Mouse (Mus musculus) cerebellum, adult 2 months (tissue): ENCODE data around the gene Tnfsf15. TPM values are rescaled to one million over a fixed set of nuclear protein-coding genes. Genes with fewer than 3 reads are reported as not detected.

ENCODE experiments used
- DNase-seq, 2 experiments: peaks; one replicate each; pipeline ENCODE4 v3.0.0; 2021
- H3K27ac ChIP-seq: fragments of 200-500 bp; 2 replicates; pipeline ENCODE4 v1.5.1; 2012; ENCODE audit warnings: low read length, control low read depth, inconsistent platforms; ENCODE audit not compliant: insufficient read depth
- H3K27me3 ChIP-seq: fragments of 200-500 bp; 2 replicates; pipeline ENCODE4 v1.6.1; 2012; ENCODE audit warnings: inconsistent platforms, mild to moderate bottlenecking, low read length, moderate library complexity; ENCODE audit not compliant: control insufficient read depth, insufficient read depth
- H3K4me1 ChIP-seq: fragments of 200-500 bp; 2 replicates; pipeline ENCODE4 v1.6.1; 2011; ENCODE audit warnings: low read length; ENCODE audit not compliant: control insufficient read depth, insufficient read depth
- H3K4me3 ChIP-seq: fragments of 200-500 bp; replicated peaks from 2 replicates; pipeline ENCODE3; 2011; ENCODE audit warnings: mild to moderate bottlenecking, low read depth, low read length, control low read depth; ENCODE audit not compliant: insufficient read depth
- CTCF ChIP-seq: fragments of 200-500 bp; IDR thresholded peaks from 2 replicates; pipeline ENCODE4 v1.5.1; 2011; ENCODE audit warnings: low read depth, mild to moderate bottlenecking, control low read depth, low read length, moderate library complexity, borderline replicate concordance; ENCODE audit not compliant: insufficient read depth
- POLR2A ChIP-seq: fragments of 200-500 bp; IDR thresholded peaks from 2 replicates; pipeline ENCODE4 v1.6.1; 2011; ENCODE audit warnings: low read length, control low read depth, borderline replicate concordance; ENCODE audit not compliant: insufficient read depth
- WGBS: fragments of 180-500 bp; shearing (Covaris S2); methylation state at CpG from one replicate; pipeline ENCODE4 v1.1.7; 2018; 5-methylcytosine and 5-hydroxymethylcytosine counted together
- polyA plus RNA-seq: library from polyadenylated mRNA; depleted of rRNA; stranded (reverse); fragments of >200 nt; gene quantifications from 2 replicates; pipeline ENCODE4 v1.2.3, GENCODE M21; 2012; rRNA removed

Tnfsf15 gene
- polyA plus RNA-seq, 1 experiment: 0.03 TPM

DNA sequence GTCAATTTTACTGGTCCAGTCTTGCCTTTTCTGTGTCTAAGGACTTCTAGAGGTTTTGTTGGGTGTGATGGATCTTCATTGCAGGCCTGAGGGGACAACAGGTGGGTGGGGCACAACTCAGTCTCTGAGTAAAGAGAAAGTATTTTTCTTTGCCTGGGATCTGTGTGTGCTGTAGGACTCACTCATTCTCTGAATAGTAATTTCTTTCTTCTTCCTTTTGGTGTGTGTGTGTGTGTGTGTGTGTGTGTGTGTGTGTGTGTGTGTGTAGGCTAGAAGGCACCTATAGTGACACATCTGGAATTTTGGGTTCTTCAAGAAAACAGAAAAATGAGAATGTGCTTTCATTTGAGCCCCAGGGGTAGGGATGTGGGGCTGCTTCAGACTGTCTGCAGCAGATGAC, 52.6 kb downstream of the Tnfsf15 start:
- Histone ChIP-seq H3K4me3 (no peak overlapping the region), H3K27ac (no peak overlapping the region), H3K27me3 (no peaks in the 10 kb centered on the region), H3K4me1 (no peaks in the 10 kb centered on the region; the same call in 1 of the 2 replicates)
- DNase-seq: no peak
- no peak for TF ChIP-seq CTCF
- TF ChIP-seq POLR2A: no peak

DNA sequence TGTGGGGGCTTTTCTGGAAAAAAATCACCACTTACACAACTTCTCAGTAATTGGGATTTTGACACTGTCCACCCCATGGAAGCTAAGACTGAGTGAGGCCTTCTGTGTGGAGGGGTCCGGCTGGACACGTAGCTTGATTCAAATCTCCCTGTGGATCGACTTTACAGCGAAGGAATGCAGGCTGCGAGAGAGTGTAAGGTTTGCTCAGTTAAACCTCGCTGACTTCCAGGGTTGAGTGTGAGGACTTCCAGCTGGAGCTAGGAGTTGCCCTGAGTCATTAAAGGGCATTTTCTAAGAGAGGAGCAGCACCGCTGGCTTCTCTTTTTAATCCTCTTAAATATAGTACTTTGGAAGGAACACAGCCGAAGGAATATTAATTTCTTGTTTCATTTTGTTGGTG, 57.5 kb downstream of the Tnfsf15 start:
- Histone ChIP-seq H3K4me1 (no peaks in the 10 kb centered on the region), H3K27me3 (no peaks in the 10 kb centered on the region), H3K27ac (no peak overlapping the region), H3K4me3 (no peak overlapping the region)
- TF ChIP-seq POLR2A: no peak
- no peak for TF ChIP-seq CTCF
- no peak for DNase-seq
- 89% methylated on average over 8 of the region's 8 CpGs for WGBS

DNA sequence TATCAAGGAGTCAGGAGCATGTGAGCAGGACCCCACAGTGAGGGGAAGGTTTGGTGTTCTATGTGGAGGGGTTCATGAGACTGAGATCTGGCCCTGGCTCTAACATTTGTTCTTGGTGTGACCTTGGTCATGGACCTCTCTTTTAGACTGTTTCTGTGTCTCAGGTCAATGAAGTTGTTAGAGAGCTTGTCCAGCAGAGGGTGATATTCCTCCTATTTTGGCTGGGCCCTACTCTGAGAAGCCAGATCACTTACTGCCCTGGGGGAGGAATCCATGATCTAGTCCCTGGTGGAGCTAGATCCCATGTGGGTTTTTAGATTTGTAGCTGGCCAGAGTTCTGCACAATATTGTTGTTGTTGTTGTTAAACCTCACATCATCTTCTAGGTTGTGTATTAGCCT, 58.8 kb downstream of the Tnfsf15 start:
- H3K27ac ChIP-seq: no peak overlapping the region
- no peaks in the 10 kb centered on the region for H3K4me1 ChIP-seq
- DNase-seq: peak in 1 of 2 experiments; percentile 8
- no peaks in the 10 kb centered on the region for H3K27me3 ChIP-seq
- TF ChIP-seq POLR2A: no peak
- peak; percentile 39; the same call in 1 of the 2 replicates for TF ChIP-seq CTCF
- H3K4me3 ChIP-seq: no peak overlapping the region

DNA sequence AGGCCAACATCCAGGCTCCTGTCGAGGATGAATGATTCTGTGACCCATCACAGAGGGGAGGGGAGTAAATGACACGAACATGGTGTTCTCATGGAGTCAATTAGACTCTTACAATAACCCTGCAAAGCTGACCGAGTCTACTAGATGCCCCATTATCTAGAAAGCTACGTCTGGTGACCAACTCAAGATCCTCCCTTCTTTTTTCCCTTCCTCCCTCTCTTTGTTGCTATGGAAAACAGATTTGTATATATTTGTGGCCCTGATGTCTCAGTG, 59.7 kb downstream of the Tnfsf15 start:
- Histone ChIP-seq H3K27me3 (no peaks in the 10 kb centered on the region), H3K4me3 (no peak overlapping the region), H3K27ac (no peak overlapping the region), H3K4me1 (no peaks in the 10 kb centered on the region)
- 66% methylated on average over 4 of the region's 4 CpGs for WGBS
- no peak for TF ChIP-seq CTCF
- TF ChIP-seq POLR2A: no peak
- DNase-seq: no peak

DNA sequence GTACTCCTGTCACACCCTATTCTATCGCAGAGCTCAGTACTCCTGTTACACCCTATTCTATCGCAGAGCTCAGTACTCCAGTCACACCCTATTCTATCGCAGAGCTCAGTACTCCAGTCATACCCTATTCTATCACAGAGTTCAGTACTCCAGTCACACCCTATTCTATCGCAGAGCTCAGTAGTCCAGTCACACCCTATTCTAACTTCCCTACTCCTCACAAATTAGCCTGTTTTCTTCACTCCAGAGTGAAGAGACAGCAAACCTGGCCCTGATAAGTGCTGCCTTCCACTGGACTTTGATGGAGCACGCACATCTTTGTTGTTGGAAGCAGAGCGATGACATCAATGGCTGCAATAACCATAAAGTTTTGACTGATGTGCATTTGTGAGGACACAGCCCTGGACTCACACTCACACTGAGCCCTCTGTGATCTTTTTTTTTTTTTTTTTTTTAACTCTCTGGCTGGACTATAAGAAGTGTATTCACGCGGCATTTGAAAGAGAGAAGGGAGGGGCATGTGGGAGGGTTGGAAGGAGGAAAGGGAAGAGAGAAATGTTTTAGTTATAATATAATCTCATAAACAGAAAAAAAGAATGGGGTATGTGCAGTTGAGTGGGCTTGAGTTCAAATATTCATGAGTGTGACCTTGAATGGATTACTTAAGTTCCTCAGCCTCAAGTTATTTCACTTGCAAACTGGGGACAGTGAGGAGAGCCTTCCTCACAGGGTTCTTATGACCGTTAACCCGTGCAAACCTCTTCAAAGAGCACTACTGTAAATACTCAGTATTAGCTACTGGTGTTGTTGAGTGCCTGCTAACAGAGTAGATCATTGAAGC, 60.3 kb downstream of the Tnfsf15 start:
- TF ChIP-seq POLR2A (no peak), CTCF (no peak)
- DNase-seq: no peak
- WGBS: 94% methylated on average over 10 of the region's 10 CpGs
- Histone ChIP-seq H3K27ac (no peak overlapping the region), H3K4me1 (no peaks in the 10 kb centered on the region), H3K27me3 (no peaks in the 10 kb centered on the region), H3K4me3 (no peak overlapping the region)

DNA sequence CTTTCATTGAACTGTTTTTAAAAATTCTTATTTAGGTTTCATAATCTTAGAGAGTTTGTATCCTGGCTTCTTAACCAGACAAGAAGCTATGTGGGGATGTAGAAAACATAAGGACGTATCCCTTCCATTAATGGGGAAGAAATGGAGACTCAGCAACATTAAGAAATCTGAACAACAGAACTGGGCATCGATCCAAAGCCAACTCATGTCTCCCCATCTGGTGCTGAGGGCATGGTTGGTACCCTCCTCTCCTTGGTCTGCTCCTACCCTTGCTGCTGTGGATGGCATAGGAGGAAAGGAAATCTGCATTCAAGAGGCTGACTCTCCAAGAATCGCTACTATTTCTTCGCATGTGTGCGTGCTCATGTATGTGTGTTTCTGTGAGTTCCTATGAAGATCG, 61.2 kb downstream of the Tnfsf15 start:
- DNase-seq: no peak
- no peak for TF ChIP-seq POLR2A
- TF ChIP-seq CTCF: no peak
- H3K4me3 ChIP-seq: no peak overlapping the region
- no peaks in the 10 kb centered on the region for H3K4me1 ChIP-seq
- H3K27ac ChIP-seq: no peak overlapping the region
- 68% methylated on average over 6 of the region's 6 CpGs for WGBS
- no peaks in the 10 kb centered on the region for H3K27me3 ChIP-seq

DNA sequence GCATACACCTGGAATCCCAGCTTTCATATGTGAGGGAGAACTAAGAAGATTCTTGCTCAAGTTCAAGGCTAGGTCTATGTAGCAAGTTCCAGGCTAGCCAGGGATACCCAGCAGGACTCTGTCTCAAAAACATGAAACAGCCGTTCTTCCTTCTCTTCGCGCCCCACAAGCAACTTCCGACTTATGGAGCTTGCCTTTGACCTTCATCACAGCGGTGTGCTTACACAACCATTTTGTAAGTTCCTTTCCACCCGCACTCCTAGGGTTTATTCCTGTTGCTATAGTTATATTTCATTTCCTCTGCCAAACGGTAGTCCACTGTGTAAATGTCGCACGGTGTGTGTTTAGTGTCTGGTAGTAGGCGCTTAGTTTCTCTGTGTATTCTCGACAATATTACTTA, 61.9 kb downstream of the Tnfsf15 start:
- 73% methylated on average over 11 of the region's 11 CpGs for WGBS
- TF ChIP-seq POLR2A: no peak
- TF ChIP-seq CTCF: no peak

DNA sequence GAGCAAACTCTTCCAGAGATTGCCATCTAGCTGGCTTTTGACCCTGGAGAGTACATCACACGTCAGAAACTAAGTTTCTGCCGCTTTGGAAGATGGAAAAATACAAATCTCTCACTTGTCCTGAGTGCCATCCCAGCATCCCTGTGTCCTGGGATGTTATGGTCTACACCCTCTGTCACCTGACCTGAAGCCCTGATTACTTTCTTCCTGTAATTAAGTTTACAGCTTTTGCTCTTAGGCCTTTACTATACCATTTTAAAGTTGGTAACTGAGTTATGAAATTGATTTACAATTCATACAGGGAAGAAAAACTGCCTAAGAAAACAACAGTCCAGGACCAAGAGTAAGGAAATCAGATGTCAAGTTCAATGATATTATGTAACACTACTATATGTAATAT, 62.5 kb downstream of the Tnfsf15 start:
- DNase-seq: no peak
- no peak for TF ChIP-seq CTCF
- TF ChIP-seq POLR2A: no peak
- no peak overlapping the region for H3K27ac ChIP-seq
- H3K4me1 ChIP-seq: no peaks in the 10 kb centered on the region
- no peaks in the 10 kb centered on the region for H3K27me3 ChIP-seq
- H3K4me3 ChIP-seq: no peak overlapping the region
- WGBS: 88% methylated on average over 2 of the region's 2 CpGs

More for the DNA sequence above, 61.9 kb downstream of the Tnfsf15 start:
- no peaks in the 10 kb centered on the region for H3K4me1 ChIP-seq
- H3K27me3 ChIP-seq: no peaks in the 10 kb centered on the region
- no peak overlapping the region for H3K27ac ChIP-seq
- no peak for DNase-seq
- H3K4me3 ChIP-seq: no peak overlapping the region

DNA sequence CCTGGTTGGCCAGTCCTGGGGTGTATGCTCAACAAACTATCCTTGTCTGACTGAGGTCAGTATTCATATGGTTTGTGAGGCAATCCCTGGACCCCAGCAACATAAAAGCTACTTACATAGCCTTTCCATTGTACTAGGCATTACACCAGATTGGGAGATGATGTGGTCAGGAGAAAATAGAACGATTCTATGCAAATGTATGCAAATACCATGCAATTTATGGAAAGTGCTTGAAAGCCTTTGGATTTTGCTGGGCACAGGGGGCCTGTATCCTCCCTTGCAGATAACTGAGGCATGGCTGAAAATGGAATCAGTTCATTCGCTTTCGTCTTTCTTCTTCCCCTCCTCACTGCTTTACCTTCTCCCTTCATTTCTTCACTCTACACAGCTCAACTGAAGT, 63.4 kb downstream of the Tnfsf15 start:
- no peak overlapping the region for H3K27ac ChIP-seq
- no peaks in the 10 kb centered on the region for H3K4me1 ChIP-seq
- DNase-seq: no peak
- TF ChIP-seq POLR2A: no peak
- no peak for TF ChIP-seq CTCF
- no peaks in the 10 kb centered on the region for H3K27me3 ChIP-seq
- WGBS: 87% methylated on average over 3 of the region's 3 CpGs
- no peak overlapping the region for H3K4me3 ChIP-seq

Other genes starting within 250 kb of the Tnfsf15 start
- 91.9 and 101 TPM in 2 replicates for gene Whrn, start 249.1 kb downstream of the Tnfsf15 start, polyA plus RNA-seq
- 148 and 154 TPM in 2 replicates for gene Atp6v1g1, start 200.3 kb downstream of the Tnfsf15 start, polyA plus RNA-seq
- 11.8 and 12.3 TPM in 2 replicates for gene Tmem268, start 186.3 kb downstream of the Tnfsf15 start, polyA plus RNA-seq
- gene Gm11213, start 139.9 kb downstream of the Tnfsf15 start, polyA plus RNA-seq: not detected in 2 replicates
- not detected in 2 replicates for gene Tex48, start 122.7 kb downstream of the Tnfsf15 start, polyA plus RNA-seq
- gene Gm11214, start 81.7 kb downstream of the Tnfsf15 start, polyA plus RNA-seq: not detected in 2 replicates
- gene Tnfsf8, start 116.2 kb upstream of the Tnfsf15 start, polyA plus RNA-seq: 0.03 TPM in 2 replicates